Mouse (Mus musculus) liver, embryonic 14.5 days (tissue): ENCODE measurements at regions not wholly inside any gene's neighbourhood (a gene's known extent, or its start where the extent isn't known, plus 50 kb on each side); places are given as distances from the start of the nearest gene placed in this dataset.

ENCODE experiments used
- CTCF ChIP-seq: IDR thresholded peaks from 2 replicates; pipeline ENCODE4 v1.5.1; 2016; ENCODE audit warnings: antibody characterized with exemption, low read depth, control low read depth
- EP300 ChIP-seq: IDR thresholded peaks from 2 replicates; pipeline ENCODE4 v1.6.1; 2016; ENCODE audit warnings: antibody characterized with exemption, low read depth

GRCm38 (mm10) chr6:84402431-84402830, 191.3 kb downstream of the Cyp26b1 start:
- TF ChIP-seq CTCF (no peak), EP300 (no peak)
